ENCODE assay signal across 26 mouse cellular contexts in the genomic region with DNA sequence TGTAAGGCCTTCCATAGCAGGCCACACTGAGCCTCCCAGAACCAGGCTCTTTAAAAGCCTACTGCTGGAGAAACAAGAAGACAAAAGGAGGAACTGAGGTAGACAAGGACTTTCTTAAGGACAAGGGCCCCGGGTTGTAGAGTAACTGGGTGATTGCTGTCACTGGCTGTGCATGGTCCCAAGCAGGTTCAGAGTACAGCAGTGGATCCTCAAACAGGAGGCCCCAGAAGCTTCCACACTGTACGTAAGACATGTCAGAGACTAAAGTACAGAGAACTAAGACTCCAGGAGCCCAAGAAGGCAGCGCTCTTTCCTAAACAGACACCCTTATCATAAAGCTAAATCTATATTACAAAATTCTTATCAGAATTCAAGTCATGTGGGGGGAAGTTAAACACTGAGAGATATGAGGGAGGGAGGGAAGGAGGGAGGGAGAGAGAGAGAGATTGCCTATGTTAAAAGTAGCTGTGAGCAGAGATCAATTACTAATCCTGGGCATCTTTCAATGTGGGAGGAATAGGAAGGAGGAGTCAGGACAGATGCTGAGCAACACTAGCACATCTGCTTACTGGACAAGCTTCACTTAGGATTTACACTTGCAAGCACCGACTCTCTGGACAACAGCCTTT. TPM values are rescaled to one million over a fixed set of nuclear protein-coding genes. Genes with fewer than 3 reads are reported as not detected.
DNase-seq lines count a peak whose midpoint lies in the region; ATAC-seq and TF ChIP-seq lines count a peak whose summit lies in the region.
"Had no signal": no experiment of that assay in that cellular context is flagged by ENCODE, and none has a peak within 500 bp of the region (broad histone marks: within the 10 kb centered on the region; RNA-seq: fewer than 3 reads in every experiment).

No protein-coding gene starts in this region.

- WGBS in kidney, adult 2 months, result 48% methylated on average over 4 of the region's 4 CpGs
- 68% methylated on average over 4 of the region's 4 CpGs for WGBS in intestine, embryonic 16.5 days
- WGBS in forebrain, embryonic 13.5 days, result 85% methylated on average over 4 of the region's 4 CpGs

- no peaks in the 10 kb centered on the region for H3K9me3 ChIP-seq in MEL (replicated peaks; ENCODE audit: insufficient read depth, low read length)
- no peaks in the 10 kb centered on the region for H3K9me3 ChIP-seq in intestine, embryonic 16.5 days (ENCODE audit: control insufficient read depth, low read length)
- no peaks in the 10 kb centered on the region for H3K9me3 ChIP-seq in forebrain, embryonic 13.5 days (replicated peaks)
- H3K9me3 ChIP-seq: embryonic facial prominence, embryonic 15.5 days; forebrain, embryonic 10.5 days; forebrain, embryonic 15.5 days; heart, embryonic 12.5 days; hindbrain, embryonic 12.5 days had no signal

- H3K79me2 ChIP-seq in MEL (ENCODE audit: control insufficient read depth, insufficient read depth, low read length, poor library complexity), result no peaks in the 10 kb centered on the region

- H3K27ac ChIP-seq in kidney, adult 2 months (ENCODE audit: insufficient read depth, low read depth, low read length), result no peak overlapping the region
- no peak overlapping the region for H3K27ac ChIP-seq in MEL (ENCODE audit: control insufficient read depth, low read depth, low read length)
- peak overlapping the region; percentile 65 for H3K27ac ChIP-seq in intestine, embryonic 16.5 days (ENCODE audit: low read length)
- no peak overlapping the region for H3K27ac ChIP-seq in forebrain, embryonic 13.5 days
- H3K27ac ChIP-seq: embryonic facial prominence, embryonic 15.5 days; forebrain, embryonic 10.5 days; forebrain, embryonic 15.5 days; hindbrain, embryonic 12.5 days had no signal

- H3K9ac ChIP-seq in MEL (ENCODE audit: control insufficient read depth, low read depth, low read length, poor library complexity, severe bottlenecking), result no peak overlapping the region
- no peak overlapping the region for H3K9ac ChIP-seq in intestine, embryonic 16.5 days (ENCODE audit: low read depth, low read length)
- no peak overlapping the region for H3K9ac ChIP-seq in forebrain, embryonic 13.5 days
- H3K9ac ChIP-seq: embryonic facial prominence, embryonic 15.5 days; forebrain, embryonic 15.5 days; heart, embryonic 12.5 days; hindbrain, embryonic 12.5 days had no signal

- H3K4me2 ChIP-seq in intestine, embryonic 16.5 days (ENCODE audit: low read depth, low read length), result peak overlapping the region; percentile 28
- H3K4me2 ChIP-seq in forebrain, embryonic 13.5 days, result no peak overlapping the region
- H3K4me2 ChIP-seq: embryonic facial prominence, embryonic 15.5 days; forebrain, embryonic 15.5 days; heart, embryonic 12.5 days; hindbrain, embryonic 12.5 days had no signal

- TF ChIP-seq CTCF in kidney, adult 2 months (conservative IDR thresholded peaks at IDR 0.05; ENCODE audit: insufficient read depth, insufficient read length, low read depth, low read length), result no peak
- TF ChIP-seq CTCF in MEL (IDR thresholded peaks at IDR 0.05 in 2 of 3, conservative IDR thresholded peaks at IDR 0.05 in 1 of 3; ENCODE audit: control insufficient read depth in 1 of 3, insufficient read depth in 1 of 3, low read depth in 2 of 3, low read length in 3 of 3, poor library complexity in 1 of 3, severe bottlenecking in 1 of 3), result no peak

- H3K4me1 ChIP-seq in kidney, adult 2 months (ENCODE audit: control insufficient read depth, insufficient read depth, low read length), result peaks cover 32% of the 10 kb centered on the region; the same call in 1 of the 2 replicates
- peaks cover 4 to 11% of the 10 kb centered on the region in 2 experiments; a peak in 3 of 4 replicates for H3K4me1 ChIP-seq in MEL (ENCODE audit: control insufficient read depth in 1 of 2, insufficient read depth in 2 of 2, low read length in 2 of 2)
- peaks cover 29% of the 10 kb centered on the region for H3K4me1 ChIP-seq in intestine, embryonic 16.5 days (ENCODE audit: control insufficient read depth, insufficient read depth, low read length)
- no peaks in the 10 kb centered on the region for H3K4me1 ChIP-seq in forebrain, embryonic 13.5 days
- H3K4me1 ChIP-seq: embryonic facial prominence, embryonic 15.5 days; forebrain, embryonic 15.5 days had no signal

- no peaks in the 10 kb centered on the region for H3K27me3 ChIP-seq in kidney, adult 2 months (replicated peaks; ENCODE audit: control insufficient read depth, insufficient read depth, low read length)
- H3K27me3 ChIP-seq in MEL (ENCODE audit: control insufficient read depth in 1 of 2, insufficient read depth in 2 of 2, low read length in 2 of 2), result no peaks in the 10 kb centered on the region
- H3K27me3 ChIP-seq in intestine, embryonic 16.5 days (replicated peaks; ENCODE audit: control insufficient read depth, insufficient read depth, low read length), result no peaks in the 10 kb centered on the region
- H3K27me3 ChIP-seq in forebrain, embryonic 13.5 days, result no peaks in the 10 kb centered on the region
- H3K27me3 ChIP-seq: embryonic facial prominence, embryonic 15.5 days; forebrain, embryonic 15.5 days; heart, embryonic 12.5 days; hindbrain, embryonic 12.5 days had no signal

- H3K36me3 ChIP-seq in kidney, adult 2 months (ENCODE audit: control insufficient read depth, insufficient read depth, low read length), result peaks cover 4% of the 10 kb centered on the region; the same call in 1 of the 2 replicates
- H3K36me3 ChIP-seq in MEL (ENCODE audit: control insufficient read depth in 1 of 2, insufficient read depth in 2 of 2, low read length in 2 of 2), result 0 out of 4 replicates have a peak, but pooled peaks cover 0 to 2% of the 10 kb centered on the region in 2 experiments
- H3K36me3 ChIP-seq in intestine, embryonic 16.5 days (ENCODE audit: control insufficient read depth, insufficient read depth, low read length), result no peaks in the 10 kb centered on the region
- no peaks in the 10 kb centered on the region for H3K36me3 ChIP-seq in forebrain, embryonic 13.5 days (ENCODE audit: poor library complexity, severe bottlenecking)
- H3K36me3 ChIP-seq: embryonic facial prominence, embryonic 15.5 days; forebrain, embryonic 10.5 days; forebrain, embryonic 15.5 days; heart, embryonic 12.5 days; hindbrain, embryonic 12.5 days had no signal

- no peak for TF ChIP-seq EP300 in MEL (IDR thresholded peaks at IDR 0.05; ENCODE audit: low read depth in 1 of 2, low read length in 2 of 2)

- peak; percentile 89 for ATAC-seq in intestine, embryonic 16.5 days
- no peak for ATAC-seq in forebrain, embryonic 13.5 days
- ATAC-seq: forebrain, embryonic 15.5 days; hindbrain, embryonic 16.5 days; inflammation-experienced regulatory T-cells, adult 6 months had no signal

- TF ChIP-seq POLR2A in kidney, adult 2 months (IDR thresholded peaks at IDR 0.05; ENCODE audit: low read depth, low read length), result no peak
- TF ChIP-seq POLR2A in MEL (IDR thresholded peaks at IDR 0.05; ENCODE audit: control insufficient read depth in 1 of 2, insufficient read depth in 1 of 2, low read depth in 1 of 2, low read length in 2 of 2, poor library complexity in 1 of 2), result no peak

- no peak overlapping the region for H3K4me3 ChIP-seq in kidney, adult 2 months (ENCODE audit: insufficient read depth, low read depth, low read length)
- no peak overlapping the region for H3K4me3 ChIP-seq in MEL (ENCODE audit: control insufficient read depth in 1 of 2, insufficient read depth in 1 of 2, low read depth in 2 of 2, low read length in 2 of 2)
- no peak overlapping the region for H3K4me3 ChIP-seq in intestine, embryonic 16.5 days (ENCODE audit: low read length)
- H3K4me3 ChIP-seq in forebrain, embryonic 13.5 days, result no peak overlapping the region
- H3K4me3 ChIP-seq: embryonic facial prominence, embryonic 15.5 days; erythroblast, embryonic 14.5 days; forebrain, embryonic 10.5 days; forebrain, embryonic 15.5 days; heart, embryonic 12.5 days; hindbrain, embryonic 12.5 days had no signal

- DNase-seq in kidney, adult 2 months, result peak; percentile 58
- no peak for DNase-seq in kidney, postnatal 10 days
- peak; percentile 43 for DNase-seq in MEL (ENCODE audit: low read depth, low spot score)
- no peak for DNase-seq in ovary, postnatal 36 days (ENCODE audit: low spot score)
- DNase-seq in cerebellum, postnatal 25 days, result no peak
- DNase-seq: adrenal gland, adult 8-10 months; adrenal gland, postnatal 36 days; cerebellum, adult 2 months; cerebellum, postnatal 10 days; embryo, embryonic 11 days; gastrocnemius, postnatal 10 days; heart, postnatal 4 days had no signal

- TF ChIP-seq RAD21 in MEL (IDR thresholded peaks at IDR 0.05; ENCODE audit: low read depth, low read length), result no peak

TF ChIP-seq in MEL, 35 proteins besides CTCF, POLR2A, EP300 and RAD21 (continues in another document):
- TF ChIP-seq MEF2A (IDR thresholded peaks at IDR 0.05; ENCODE audit: extremely low read depth, insufficient replicate concordance, low read depth, low read length, poor library complexity, severe bottlenecking), result no peak
- no peak for TF ChIP-seq ZC3H11A (IDR thresholded peaks at IDR 0.05; ENCODE audit: low read depth, low read length)
- TF ChIP-seq E2F4 (IDR thresholded peaks at IDR 0.05; ENCODE audit: borderline replicate concordance, low read depth, low read length), result no peak
- no peak for TF ChIP-seq ZMIZ1 (IDR thresholded peaks at IDR 0.05; ENCODE audit: low read depth, low read length)
- no peak for TF ChIP-seq GABPA (IDR thresholded peaks at IDR 0.05; ENCODE audit: low read depth, low read length)
- TF ChIP-seq NELFE (IDR thresholded peaks at IDR 0.05; ENCODE audit: low read depth, low read length), result no peak
- no peak for TF ChIP-seq NRF1 (IDR thresholded peaks at IDR 0.05; ENCODE audit: insufficient read depth, low read depth, low read length, poor library complexity, severe bottlenecking)
- TF ChIP-seq BHLHE40 (IDR thresholded peaks at IDR 0.05; ENCODE audit: borderline replicate concordance, low read depth, low read length), result no peak
- TF ChIP-seq SMC3 (IDR thresholded peaks at IDR 0.05; ENCODE audit: low read depth, low read length), result no peak
- no peak for TF ChIP-seq MAFK (IDR thresholded peaks at IDR 0.05; ENCODE audit: borderline replicate concordance, low read depth, low read length)

RNA-seq across cellular contexts. Expression of a gene that starts 8.8 kb away (rescaled TPM):
- 524 and 550 TPM in 2 replicates for polyA plus RNA-seq in kidney, adult 2 months (2012; rRNA removed)
- 9.6 and 11.6 TPM in 2 replicates for total RNA-seq in MEL (2012; rRNA removed)
- 10 to 100 TPM in 1 of 2 experiments, not detected in 1; 19.0 TPM for polyA plus RNA-seq in MEL (2012; ENCODE audit: insufficient read depth in 1 of 2, insufficient read length in 2 of 2, low read depth in 1 of 2, low replicate concordance in 2 of 2, missing spikeins in 1 of 2)
- 51.1 and 65.7 TPM in 2 replicates for polyA plus RNA-seq in intestine, embryonic 16.5 days (2015; fragmentation: Nextera tagmentation; extraction: Ambion mirVana)
- 5.2 and 5.7 TPM in 2 replicates for polyA plus RNA-seq in forebrain, embryonic 13.5 days (2015; fragmentation: Nextera tagmentation; extraction: Ambion mirVana)

RNA-seq across cellular contexts. Expression of a gene that starts 35.7 kb away (rescaled TPM):
- polyA plus RNA-seq in kidney, adult 2 months (2012; rRNA removed), result not detected in 2 replicates
- total RNA-seq in MEL (2012; rRNA removed), result not detected in 2 replicates
- not detected for polyA plus RNA-seq in MEL (2012; ENCODE audit: insufficient read depth in 1 of 2, insufficient read length in 2 of 2, low read depth in 1 of 2, low replicate concordance in 2 of 2, missing spikeins in 1 of 2)
- 1.0 and 1.6 TPM in 2 replicates for polyA plus RNA-seq in intestine, embryonic 16.5 days (2015; fragmentation: Nextera tagmentation; extraction: Ambion mirVana)
- polyA plus RNA-seq in forebrain, embryonic 13.5 days (2015; fragmentation: Nextera tagmentation; extraction: Ambion mirVana), result not detected in 2 replicates
- total RNA-seq: common myeloid progenitor, adult 5-6 weeks; gastrocnemius, postnatal 10 days; heart, adult 8-10 months; heart, postnatal 4 days had no signal
- polyA plus RNA-seq: C2C12; embryonic facial prominence, embryonic 11.5 days; embryonic facial prominence, embryonic 15.5 days; erythroblast, embryonic 14.5 days; hindbrain, embryonic 12.5 days; inflammation-experienced regulatory T-cells, adult 6 months had no signal

Comparison
In these comparisons a context has a peak if more than half of its experiments do, and no peak if none do; other contexts are left out.
1. DNase-seq: peak in kidney, adult 2 months (single experiment) and MEL (single experiment); none in kidney, postnatal 10 days (single experiment), ovary, postnatal 36 days (single experiment) and cerebellum, postnatal 25 days (0 of 2).